Mouse (Mus musculus) heart, postnatal 0 days (tissue): ENCODE measurements at regions not wholly inside any gene's neighbourhood (a gene's known extent, or its start where the extent isn't known, plus 50 kb on each side); places are given as distances from the start of the nearest gene placed in this dataset.

Experiments
- ATAC-seq: fragments of 200-750 bp; cut with Nextera tagmentation; 2 replicates; pipeline ENCODE4 v1.8.0; 2017; ENCODE audit warnings: low read depth, moderate number of reproducible peaks, moderate library complexity; ENCODE audit not compliant: insufficient read depth
- DNase-seq: peaks from one replicate; pipeline ENCODE4 v3.0.0-alpha.2; 2016; ENCODE audit warnings: low spot score
- H3K27ac ChIP-seq: fragments of 300-500 bp; sonication (generic); 2 replicates; pipeline ENCODE4 v1.5.1; 2014; ENCODE audit warnings: low read depth, mild to moderate bottlenecking
- H3K27me3 ChIP-seq: fragments of 300-500 bp; sonication (generic); 2 replicates; pipeline ENCODE4 v1.6.1; 2014; ENCODE audit warnings: low read length, mixed read lengths; ENCODE audit not compliant: control insufficient read depth, insufficient read depth
- H3K36me3 ChIP-seq: fragments of 300-500 bp; sonication (generic); replicated peaks from 2 replicates; pipeline ENCODE4 v1.6.1; 2014; ENCODE audit warnings: low read length, mixed read lengths; ENCODE audit not compliant: control insufficient read depth, insufficient read depth
- H3K4me1 ChIP-seq: fragments of 300-500 bp; sonication (generic); 2 replicates; pipeline ENCODE4 v1.6.1; 2014; ENCODE audit warnings: antibody characterized with exemption; ENCODE audit not compliant: control insufficient read depth, insufficient read depth
- H3K4me2 ChIP-seq: fragments of 300-500 bp; sonication (generic); 2 replicates; pipeline ENCODE4 v1.6.1; 2014; ENCODE audit warnings: low read depth, mild to moderate bottlenecking, low read length, moderate library complexity
- H3K4me3 ChIP-seq: fragments of 300-500 bp; sonication (generic); 2 replicates; pipeline ENCODE4 v1.5.1; 2014; ENCODE audit warnings: low read depth, low read length
- H3K9ac ChIP-seq: fragments of 300-500 bp; sonication (generic); replicated peaks from 2 replicates; pipeline ENCODE4 v1.6.1; 2014; ENCODE audit warnings: low read depth, low read length, mixed read lengths
- H3K9me3 ChIP-seq: fragments of 300-500 bp; sonication (generic); replicated peaks from 2 replicates; pipeline ENCODE4 v1.6.1; 2016; ENCODE audit warnings: low read length; ENCODE audit not compliant: control insufficient read depth
- CTCF ChIP-seq: IDR thresholded peaks from 2 replicates; pipeline ENCODE4 v1.5.1; 2016; ENCODE audit warnings: antibody characterized with exemption, control low read depth, low read depth
- EP300 ChIP-seq: IDR thresholded peaks from 2 replicates; pipeline ENCODE4 v1.6.1; 2016; ENCODE audit warnings: antibody characterized with exemption, low read depth
- WGBS: fragments of 180-500 bp; shearing (Covaris S2); extraction: QIAGEN DNeasy Blood & Tissue Kit; methylation state at CpG from one replicate; pipeline ENCODE4 v1.1.7; 2014; 5-methylcytosine and 5-hydroxymethylcytosine counted together

- no peak overlapping the region for H3K27ac ChIP-seq
- 69% methylated on average over 6 of the region's 6 CpGs for WGBS
- DNase-seq (no peak), ATAC-seq (no peak)
- no peaks in the 10 kb centered on the region for H3K4me1 ChIP-seq
- no peak overlapping the region for H3K4me2 ChIP-seq
- H3K4me3 ChIP-seq: no peak overlapping the region
- no peaks in the 10 kb centered on the region for H3K36me3 ChIP-seq
- no peaks in the 10 kb centered on the region for H3K9me3 ChIP-seq
- TF ChIP-seq CTCF: no peak
- no peak for TF ChIP-seq EP300
- no peaks in the 10 kb centered on the region for H3K27me3 ChIP-seq
- H3K9ac ChIP-seq: no peak overlapping the region
Observed at GRCm38 (mm10) chr13:84449001-84449551, 227.0 kb downstream of the Tmem161b start.
